Mouse (Mus musculus) liver, postnatal 0 days (tissue): ENCODE results near the gene Chd1l. TPM values are rescaled to one million over a fixed set of nuclear protein-coding genes. Genes with fewer than 3 reads are reported as not detected.

ENCODE experiments used
- ATAC-seq: fragments of 200-750 bp; cut with Nextera tagmentation; 2 replicates; pipeline ENCODE4 v1.8.0; 2017; ENCODE audit warnings: mild to moderate bottlenecking, moderate library complexity
- DNase-seq: peaks from one replicate; pipeline ENCODE4 v3.0.0-alpha.2; 2016
- H3K27ac ChIP-seq: fragments of 300-500 bp; sonication (generic); 2 replicates; pipeline ENCODE4 v1.5.1; 2014; ENCODE audit warnings: antibody characterized with exemption, moderate library complexity, mild to moderate bottlenecking, low read depth
- H3K27me3 ChIP-seq: fragments of 300-500 bp; sonication (generic); 2 replicates; pipeline ENCODE4 v1.6.1; 2014; ENCODE audit warnings: low read length, control low read depth, mixed read lengths; ENCODE audit not compliant: insufficient read depth
- H3K36me3 ChIP-seq: fragments of 300-500 bp; sonication (generic); replicated peaks from 2 replicates; pipeline ENCODE4 v1.6.1; 2014; ENCODE audit warnings: mild to moderate bottlenecking, control low read depth, low read length, moderate library complexity, mixed read lengths; ENCODE audit not compliant: insufficient read depth
- H3K4me1 ChIP-seq: fragments of 300-500 bp; sonication (generic); 2 replicates; pipeline ENCODE4 v1.6.1; 2014; ENCODE audit warnings: antibody characterized with exemption, mild to moderate bottlenecking, control low read depth; ENCODE audit not compliant: insufficient read depth
- H3K4me2 ChIP-seq: fragments of 300-500 bp; sonication (generic); 2 replicates; pipeline ENCODE4 v1.6.1; 2014; ENCODE audit warnings: low read depth, mild to moderate bottlenecking, low read length, moderate library complexity, mixed read lengths
- H3K4me3 ChIP-seq: fragments of 300-500 bp; sonication (generic); 2 replicates; pipeline ENCODE4 v1.5.1; 2014; ENCODE audit warnings: low read depth, low read length
- H3K9ac ChIP-seq: fragments of 300-500 bp; sonication (generic); replicated peaks from 2 replicates; pipeline ENCODE4 v1.6.1; 2014; ENCODE audit warnings: mild to moderate bottlenecking, moderate library complexity
- H3K9me3 ChIP-seq: fragments of 300-500 bp; sonication (generic); 2 replicates; pipeline ENCODE4 v1.6.1; 2016; ENCODE audit warnings: mild to moderate bottlenecking, control low read depth, low read length, mixed read lengths
- CTCF ChIP-seq: sonication (generic); IDR thresholded peaks from 2 replicates; pipeline ENCODE4 v1.5.1; 2016; ENCODE audit warnings: antibody characterized with exemption, low read depth
- EP300 ChIP-seq: IDR thresholded peaks from 2 replicates; pipeline ENCODE4 v1.6.1; 2016; ENCODE audit warnings: antibody characterized with exemption, low read depth, mild to moderate bottlenecking
- WGBS: fragments of 180-500 bp; shearing (Covaris S2); extraction: QIAGEN DNeasy Blood & Tissue Kit; methylation state at CpG from one replicate; pipeline ENCODE4 v1.1.7; 2014; ENCODE audit not compliant: insufficient replicate concordance; 5-methylcytosine and 5-hydroxymethylcytosine counted together
- polyA plus RNA-seq: library from polyadenylated mRNA; unstranded; fragments of >200 nt; fragmentation: Nextera tagmentation; extraction: Ambion mirVana; gene quantifications from 2 replicates; pipeline ENCODE4 v1.2.1, GENCODE M21; 2015

The Chd1l gene
- polyA plus RNA-seq, 1 experiment from 2014 or later: 7.1 TPM

DNA sequence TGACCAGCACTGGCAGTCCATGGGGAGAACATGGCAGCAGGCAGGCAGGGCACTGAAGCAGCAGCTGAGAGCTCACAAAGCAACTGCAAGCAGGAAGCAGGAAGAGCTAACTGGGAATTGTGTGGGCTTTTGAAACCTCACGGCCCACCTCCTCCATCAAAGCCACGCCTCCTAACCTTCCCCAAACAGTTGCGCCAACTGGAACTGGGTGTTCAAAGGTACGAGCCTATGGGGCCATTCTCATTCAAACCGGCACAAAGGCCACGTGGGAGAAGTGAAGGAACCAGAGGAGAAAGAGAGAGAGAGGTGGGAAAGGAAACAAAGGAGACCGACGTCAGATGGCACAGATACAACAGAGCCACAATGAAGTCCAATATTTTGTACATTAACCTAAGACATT, 63.8 kb downstream of the Chd1l start:
- WGBS: 52% methylated on average over 8 of the region's 8 CpGs
- ATAC-seq (no peak), DNase-seq (no peak)
- no peak overlapping the region for H3K9ac ChIP-seq
- H3K4me3 ChIP-seq: no peak overlapping the region
- H3K36me3 ChIP-seq: no peaks in the 10 kb centered on the region
- no peaks in the 10 kb centered on the region for H3K27me3 ChIP-seq
- H3K9me3 ChIP-seq: no peaks in the 10 kb centered on the region
- TF ChIP-seq EP300 (no peak), CTCF (no peak)
- no peak overlapping the region for H3K4me2 ChIP-seq
- H3K27ac ChIP-seq: no peak overlapping the region
- no peaks in the 10 kb centered on the region for H3K4me1 ChIP-seq

DNA sequence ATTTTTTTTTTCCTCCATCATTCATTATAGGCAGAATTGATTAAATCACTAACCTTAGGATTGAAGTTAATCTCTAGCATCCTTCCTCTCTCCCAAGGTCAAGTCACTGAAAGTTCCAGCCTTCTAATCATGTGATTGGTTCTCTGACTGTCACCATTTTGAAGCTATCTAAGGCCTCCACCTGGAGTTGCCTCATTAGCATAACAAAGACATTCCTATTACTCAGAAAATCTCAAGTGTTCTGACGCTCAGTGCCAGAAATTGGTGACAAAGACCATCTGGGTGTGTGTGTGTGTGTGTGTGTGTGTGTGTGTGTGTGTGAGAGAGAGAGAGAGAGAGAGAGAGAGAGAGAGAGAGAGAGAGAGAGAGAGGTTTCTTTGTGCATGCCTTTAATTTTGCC, 69.8 kb downstream of the Chd1l start:
- TF ChIP-seq EP300 (no peak), CTCF (no peak)
- no peak overlapping the region for H3K9ac ChIP-seq
- H3K27me3 ChIP-seq: no peaks in the 10 kb centered on the region
- no peak overlapping the region for H3K4me3 ChIP-seq
- ATAC-seq (no peak), DNase-seq (no peak)
- no peak overlapping the region for H3K4me2 ChIP-seq
- no peaks in the 10 kb centered on the region for H3K4me1 ChIP-seq
- 42% methylated on average over 1 of the region's 1 CpGs for WGBS
- no peaks in the 10 kb centered on the region for H3K9me3 ChIP-seq
- H3K27ac ChIP-seq: no peak overlapping the region
- H3K36me3 ChIP-seq: no peaks in the 10 kb centered on the region

DNA sequence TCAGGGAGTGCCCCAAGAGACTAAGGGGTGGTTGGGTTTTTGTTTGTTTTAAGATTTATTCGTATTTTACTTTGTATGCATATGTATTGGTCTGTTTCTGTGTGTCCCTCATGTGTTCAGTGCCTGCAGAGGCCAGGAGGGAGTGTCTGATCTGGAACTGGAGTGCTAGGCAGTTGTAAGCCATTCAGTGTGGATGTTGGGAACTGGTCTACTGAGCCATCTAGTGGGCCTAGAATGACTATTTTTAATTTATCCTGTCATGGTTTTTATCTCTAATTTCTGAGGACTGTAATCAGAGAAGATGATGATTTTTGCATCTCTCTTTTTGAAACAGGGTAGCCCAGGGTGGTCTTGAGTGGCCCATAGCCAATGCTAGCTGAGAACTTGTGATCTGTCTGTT, 71.4 kb downstream of the Chd1l start:
- Histone ChIP-seq H3K27me3 (no peaks in the 10 kb centered on the region), H3K9ac (no peak overlapping the region), H3K4me3 (no peak overlapping the region), H3K36me3 (no peaks in the 10 kb centered on the region), H3K27ac (no peak overlapping the region), H3K4me2 (no peak overlapping the region), H3K4me1 (no peaks in the 10 kb centered on the region), H3K9me3 (no peaks in the 10 kb centered on the region)
- 55% methylated on average over 1 of the region's 1 CpGs for WGBS
- no peak for TF ChIP-seq CTCF
- TF ChIP-seq EP300: no peak
- no peak for DNase-seq
- no peak for ATAC-seq

DNA sequence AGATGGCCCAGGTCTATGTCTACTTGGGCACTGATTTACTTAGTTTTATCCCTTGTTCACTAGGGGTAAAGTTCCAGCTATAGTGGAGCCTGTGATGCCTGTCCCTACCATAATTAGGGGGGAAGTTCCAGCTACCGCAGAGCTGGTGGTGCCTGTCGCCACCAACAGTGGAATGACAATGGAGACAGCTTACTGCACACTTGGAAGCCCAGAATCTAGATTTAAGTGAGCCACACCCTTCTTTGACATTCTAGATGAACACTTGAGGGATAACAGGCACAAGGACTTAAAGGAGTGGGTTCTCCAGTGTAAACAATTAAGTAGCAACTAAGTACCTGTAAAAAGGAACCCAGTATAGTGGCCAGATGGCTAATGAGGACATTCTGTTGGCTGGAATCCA, 73.0 kb downstream of the Chd1l start:
- no peak overlapping the region for H3K27ac ChIP-seq
- no peak overlapping the region for H3K4me2 ChIP-seq
- ATAC-seq (no peak), DNase-seq (no peak)
- no peaks in the 10 kb centered on the region for H3K27me3 ChIP-seq
- TF ChIP-seq EP300: no peak
- no peak for TF ChIP-seq CTCF
- no peaks in the 10 kb centered on the region for H3K36me3 ChIP-seq
- H3K4me1 ChIP-seq: no peaks in the 10 kb centered on the region
- no peak overlapping the region for H3K4me3 ChIP-seq
- H3K9ac ChIP-seq: no peak overlapping the region
- WGBS: 83% methylated on average over 2 of the region's 2 CpGs
- no peaks in the 10 kb centered on the region for H3K9me3 ChIP-seq

DNA sequence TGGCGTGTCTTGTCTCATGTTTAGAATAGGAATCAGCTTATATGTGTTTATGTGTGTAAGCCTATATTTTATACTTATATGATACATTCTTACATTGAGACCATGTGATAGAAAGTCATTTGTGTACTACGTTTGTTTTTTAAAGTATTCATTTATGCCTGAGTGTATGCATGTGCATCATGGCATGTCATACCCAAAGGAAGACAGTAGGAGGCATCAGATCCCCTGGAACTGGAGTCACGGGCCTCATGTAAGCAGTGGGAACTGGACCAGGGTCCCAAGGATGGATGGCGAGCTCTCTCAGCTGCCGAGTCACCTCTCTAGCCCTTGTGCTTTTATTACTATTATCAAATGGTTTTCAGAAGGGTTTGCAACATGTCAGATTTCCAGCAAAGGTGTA, 74.3 kb downstream of the Chd1l start:
- no peaks in the 10 kb centered on the region for H3K9me3 ChIP-seq
- TF ChIP-seq CTCF (no peak), EP300 (no peak)
- DNase-seq: no peak
- H3K36me3 ChIP-seq: no peaks in the 10 kb centered on the region
- no peak overlapping the region for H3K4me2 ChIP-seq
- no peak overlapping the region for H3K27ac ChIP-seq
- H3K4me3 ChIP-seq: no peak overlapping the region
- H3K4me1 ChIP-seq: no peaks in the 10 kb centered on the region
- ATAC-seq: no peak
- no peak overlapping the region for H3K9ac ChIP-seq
- no peaks in the 10 kb centered on the region for H3K27me3 ChIP-seq
- 81% methylated on average over 5 of the region's 5 CpGs for WGBS

DNA sequence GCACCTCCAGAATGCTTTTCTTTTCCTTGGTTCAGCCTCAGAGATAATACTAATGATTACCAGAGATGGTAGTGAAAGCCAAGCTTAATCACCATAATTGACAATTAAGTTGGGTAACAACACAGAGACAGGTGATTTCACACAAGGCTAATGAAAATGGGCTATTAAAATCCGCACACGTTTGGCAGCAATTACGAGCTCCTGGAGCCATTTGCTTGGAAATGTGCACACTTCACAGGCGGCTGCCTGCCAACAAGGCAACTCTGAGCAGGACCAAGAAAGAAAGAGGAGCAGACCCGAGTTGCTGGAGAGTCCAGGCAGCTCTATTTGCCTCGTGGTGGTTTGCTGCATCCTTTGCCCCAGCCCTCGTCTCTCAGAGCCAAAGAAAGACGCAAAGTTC, 84.5 kb downstream of the Chd1l start:
- 79% methylated on average over 8 of the region's 8 CpGs for WGBS
- H3K9ac ChIP-seq: no peak overlapping the region
- H3K4me3 ChIP-seq: no peak overlapping the region
- H3K4me1 ChIP-seq: no peaks in the 10 kb centered on the region
- no peak overlapping the region for H3K4me2 ChIP-seq
- no peaks in the 10 kb centered on the region for H3K27me3 ChIP-seq
- DNase-seq (no peak), ATAC-seq (no peak)
- no peaks in the 10 kb centered on the region for H3K9me3 ChIP-seq
- no peak overlapping the region for H3K27ac ChIP-seq
- TF ChIP-seq EP300 (no peak), CTCF (no peak)
- no peaks in the 10 kb centered on the region for H3K36me3 ChIP-seq

DNA sequence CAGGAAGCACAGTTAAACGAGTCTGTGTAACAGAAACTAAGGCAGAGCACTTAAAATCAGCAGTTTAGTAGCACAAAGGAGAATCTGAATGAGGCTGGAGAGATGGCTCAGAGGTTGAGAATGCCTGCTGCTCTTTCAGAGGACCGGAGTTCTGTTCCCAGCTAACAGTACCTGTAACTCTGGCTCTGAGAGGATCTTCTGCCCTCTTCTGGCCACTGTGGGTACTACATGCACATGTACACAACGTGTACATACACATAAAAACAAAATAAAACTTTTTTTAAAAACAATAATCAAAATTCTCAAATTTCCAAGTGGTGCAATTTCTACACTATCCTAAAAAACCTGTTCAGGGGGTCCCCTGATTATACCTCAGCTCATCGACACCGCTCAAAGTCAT, 85.2 kb downstream of the Chd1l start:
- Histone ChIP-seq H3K36me3 (no peaks in the 10 kb centered on the region), H3K4me3 (no peak overlapping the region), H3K4me1 (no peaks in the 10 kb centered on the region), H3K27ac (no peak overlapping the region), H3K9me3 (no peaks in the 10 kb centered on the region), H3K9ac (no peak overlapping the region), H3K4me2 (no peak overlapping the region), H3K27me3 (no peaks in the 10 kb centered on the region)
- no peak for ATAC-seq
- 74% methylated on average over 5 of the region's 5 CpGs for WGBS
- DNase-seq: peak; percentile 30
- TF ChIP-seq EP300 (no peak), CTCF (peak; percentile 63)
